ENCODE assay signal across 12 mouse cellular contexts in the genomic region with DNA sequence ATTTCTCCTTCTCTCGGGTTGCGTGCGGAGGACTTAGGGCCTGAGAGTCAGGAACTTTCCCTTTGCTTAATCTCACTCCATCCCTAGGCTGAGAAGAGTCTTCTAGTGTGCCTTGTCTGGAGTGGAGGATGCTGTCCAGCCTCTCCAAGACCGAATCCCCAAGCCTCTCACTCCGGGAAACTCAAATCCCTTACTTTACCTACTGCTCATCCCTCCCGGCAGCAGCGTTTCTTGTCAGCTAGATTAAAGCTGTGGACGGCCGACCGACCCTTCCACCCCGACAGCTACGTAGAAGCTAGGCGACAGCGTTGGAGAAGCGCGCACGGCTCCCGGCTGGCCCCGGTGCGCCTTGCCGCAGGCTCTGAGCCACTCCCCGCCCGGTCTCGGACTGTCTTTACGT. TPM values are rescaled to one million over a fixed set of nuclear protein-coding genes. Genes with fewer than 3 reads are reported as not detected.
DNase-seq lines count a peak whose midpoint lies in the region; ATAC-seq and TF ChIP-seq lines count a peak whose summit lies in the region.
"Had no signal": no experiment of that assay in that cellular context is flagged by ENCODE, and none has a peak within 500 bp of the region (broad histone marks: within the 10 kb centered on the region; RNA-seq: fewer than 3 reads in every experiment).

No protein-coding gene starts in this region.

- in situ Hi-C loops in ES-E14 (cut with MboI; ENCODE audit: low sequenced_read_pairs in 2 of 2, unreplicated experiment in 2 of 2) = loop anchor here (5.0 to 10.0 kb wide), 2 partner anchors 57 to 195 kb away; no protein-coding TSS in a partner anchor

- peaks cover 95% of the 10 kb centered on the region for H3K27me3 ChIP-seq in heart, embryonic 10.5 days (ENCODE audit: insufficient read depth, poor library complexity, severe bottlenecking)
- H3K27me3 ChIP-seq in heart, embryonic 11.5 days (ENCODE audit: control insufficient read depth, insufficient read depth, low read length) = peaks cover 90% of the 10 kb centered on the region
- H3K27me3 ChIP-seq in hindbrain, embryonic 10.5 days (ENCODE audit: insufficient read depth, poor library complexity, severe bottlenecking) = peaks cover 96% of the 10 kb centered on the region
- peaks cover 91% of the 10 kb centered on the region for H3K27me3 ChIP-seq in midbrain, embryonic 13.5 days

- H3K9ac ChIP-seq in heart, embryonic 11.5 days (ENCODE audit: low read depth, low read length) = no peak overlapping the region
- no peak overlapping the region for H3K9ac ChIP-seq in ES-E14 (ENCODE audit: insufficient read depth, low read depth, low read length, poor library complexity, severe bottlenecking)
- H3K9ac ChIP-seq in midbrain, embryonic 13.5 days (replicated peaks) = no peak overlapping the region

- no peak overlapping the region for H3K4me2 ChIP-seq in heart, embryonic 11.5 days
- peak overlapping the region; percentile 45 for H3K4me2 ChIP-seq in midbrain, embryonic 13.5 days (replicated peaks)

- H3K4me1 ChIP-seq in heart, embryonic 10.5 days = peaks cover 16% of the 10 kb centered on the region
- no peaks in the 10 kb centered on the region for H3K4me1 ChIP-seq in heart, embryonic 11.5 days (ENCODE audit: control insufficient read depth, insufficient read depth, low read length)
- H3K4me1 ChIP-seq in ES-E14 (ENCODE audit: control insufficient read depth in 2 of 2, insufficient read depth in 2 of 2, low read length in 2 of 2, poor library complexity in 1 of 2) = no peaks in the 10 kb centered on the region
- H3K4me1 ChIP-seq in hindbrain, embryonic 10.5 days (replicated peaks) = peaks cover 51% of the 10 kb centered on the region
- peaks cover 22% of the 10 kb centered on the region for H3K4me1 ChIP-seq in midbrain, embryonic 13.5 days (replicated peaks)

- no peak overlapping the region for H3K27ac ChIP-seq in heart, embryonic 10.5 days
- no peak overlapping the region for H3K27ac ChIP-seq in heart, embryonic 11.5 days (ENCODE audit: low read depth, low read length)
- H3K27ac ChIP-seq in ES-E14 (ENCODE audit: insufficient read depth, low read depth, low read length, poor library complexity, severe bottlenecking) = no peak overlapping the region
- peak overlapping the region; percentile 85 for H3K27ac ChIP-seq in hindbrain, embryonic 10.5 days
- H3K27ac ChIP-seq in midbrain, embryonic 13.5 days = no peak overlapping the region
- H3K27ac ChIP-seq: left cerebral cortex, adult 2 months had no signal

- under 1% methylated on average over 25 of the region's 25 CpGs for WGBS in heart, embryonic 10.5 days
- WGBS in heart, embryonic 11.5 days (ENCODE audit: insufficient replicate concordance) = 1% methylated on average over 25 of the region's 25 CpGs
- under 1% methylated on average over 25 of the region's 25 CpGs for WGBS in hindbrain, embryonic 10.5 days
- WGBS in midbrain, embryonic 13.5 days = under 1% methylated on average over 25 of the region's 25 CpGs

- no peak for DNase-seq in heart, embryonic 10.5 days (ENCODE audit: low spot score)
- DNase-seq in ES-E14 (ENCODE audit: low read depth, low spot score) = no peak
- DNase-seq in hindbrain, embryonic 10.5 days (ENCODE audit: low spot score) = peak; percentile 47
- DNase-seq in retina, embryonic 14.5 days (ENCODE audit: low spot score) = no peak
- DNase-seq in left cerebral cortex, postnatal 14 days (ENCODE audit: low spot score in 2 of 2) = no peak
- no peak for DNase-seq in urinary bladder, postnatal 4 days (ENCODE audit: low spot score in 2 of 2)
- DNase-seq: cerebellum, adult 11-12 months; right cerebral cortex, adult 18-20 months; thymus, adult 18-20 months had no signal

- no peak for ATAC-seq in heart, embryonic 11.5 days (replicated peaks; ENCODE audit: insufficient number of reproducible peaks, low FRiP score, low TSS enrichment)
- no peak for ATAC-seq in midbrain, embryonic 13.5 days

- H3K36me3 ChIP-seq in heart, embryonic 10.5 days = no peaks in the 10 kb centered on the region
- H3K36me3 ChIP-seq in heart, embryonic 11.5 days (ENCODE audit: control insufficient read depth, insufficient read depth, low read length) = no peaks in the 10 kb centered on the region
- H3K36me3 ChIP-seq in ES-E14 (ENCODE audit: control insufficient read depth, insufficient read depth, low read length, poor library complexity, severe bottlenecking) = no peaks in the 10 kb centered on the region
- H3K36me3 ChIP-seq in hindbrain, embryonic 10.5 days = no peaks in the 10 kb centered on the region
- H3K36me3 ChIP-seq in midbrain, embryonic 13.5 days = no peaks in the 10 kb centered on the region

- intact Hi-C loops in left cerebral cortex, postnatal 14 days (cut with DNase I) = loop anchor here (10.0 kb wide), 2 partner anchors 195 to 325 kb away; no protein-coding TSS in a partner anchor

- peak overlapping the region; percentile 45; the same call in 1 of the 2 replicates for H3K4me3 ChIP-seq in heart, embryonic 10.5 days
- no peak overlapping the region for H3K4me3 ChIP-seq in heart, embryonic 11.5 days (ENCODE audit: low read depth, low read length)
- peak overlapping the region; percentile 21 to 65; a peak in 2 of 4 replicates for H3K4me3 ChIP-seq in ES-E14 (ENCODE audit: insufficient read depth in 1 of 2, low read depth in 1 of 2, low read length in 2 of 2, poor library complexity in 1 of 2, severe bottlenecking in 1 of 2)
- peak overlapping the region; percentile 55 for H3K4me3 ChIP-seq in hindbrain, embryonic 10.5 days
- peak overlapping the region; percentile 29 for H3K4me3 ChIP-seq in midbrain, embryonic 13.5 days (replicated peaks)
- H3K4me3 ChIP-seq: left cerebral cortex, adult 2 months had no signal

- no peaks in the 10 kb centered on the region for H3K9me3 ChIP-seq in heart, embryonic 10.5 days
- no peaks in the 10 kb centered on the region for H3K9me3 ChIP-seq in heart, embryonic 11.5 days (replicated peaks; ENCODE audit: control insufficient read depth, low read length)
- H3K9me3 ChIP-seq in ES-E14 (ENCODE audit: control insufficient read depth, insufficient read depth, low read depth, low read length) = no peaks in the 10 kb centered on the region
- H3K9me3 ChIP-seq in hindbrain, embryonic 10.5 days = no peaks in the 10 kb centered on the region
- H3K9me3 ChIP-seq in midbrain, embryonic 13.5 days = no peaks in the 10 kb centered on the region

TF ChIP-seq in ES-E14, 5 proteins besides CTCF, POLR2A, EP300 and RAD21:
- no peak for TF ChIP-seq HCFC1 (IDR thresholded peaks at IDR 0.05; ENCODE audit: borderline replicate concordance, insufficient read depth, low read length)
- no peak for TF ChIP-seq CHD2 (IDR thresholded peaks at IDR 0.05; ENCODE audit: low read depth, low read length)
- no peak for TF ChIP-seq ZC3H11A (IDR thresholded peaks at IDR 0.05; ENCODE audit: borderline replicate concordance, low read depth, low read length)
- TF ChIP-seq ZNF384 (IDR thresholded peaks at IDR 0.05; ENCODE audit: low read depth, low read length) = no peak
- TF ChIP-seq MAFK (IDR thresholded peaks at IDR 0.05; ENCODE audit: insufficient read depth, low read depth, low read length) = no peak
TF ChIP-seq in ES-E14: peak in this region for 0.

RNA-seq across cellular contexts. Expression of gene Wnt3a, which starts 0.8 kb away (rescaled TPM):
- 0.08 TPM in 1 of 2 replicates, not detected in the other for polyA plus RNA-seq in heart, embryonic 10.5 days (2016; fragmentation: Nextera tagmentation; extraction: Ambion mirVana)
- polyA plus RNA-seq in heart, embryonic 11.5 days (2014; fragmentation: Nextera tagmentation; extraction: Ambion mirVana) = not detected in 2 replicates
- 0.85 and 1.8 TPM in 2 replicates for total RNA-seq in ES-E14 (2012; rRNA removed)
- polyA plus RNA-seq in hindbrain, embryonic 10.5 days (2016; fragmentation: Nextera tagmentation; extraction: Ambion mirVana) = 14.2 and 18.2 TPM in 2 replicates
- polyA plus RNA-seq in midbrain, embryonic 13.5 days (2015; fragmentation: Nextera tagmentation; extraction: Ambion mirVana) = 0.68 and 3.0 TPM in 2 replicates
- not detected for total RNA-seq in left cerebral cortex, postnatal 14 days (2021)
- total RNA-seq: left cerebral cortex, adult 2 months had no signal

RNA-seq across cellular contexts. Expression of gene Wnt9a, which starts 17.0 kb away (rescaled TPM):
- 3.8 and 4.1 TPM in 2 replicates for polyA plus RNA-seq in heart, embryonic 10.5 days (2016; fragmentation: Nextera tagmentation; extraction: Ambion mirVana)
- 1.3 and 1.6 TPM in 2 replicates for polyA plus RNA-seq in heart, embryonic 11.5 days (2014; fragmentation: Nextera tagmentation; extraction: Ambion mirVana)
- 3.0 and 5.8 TPM in 2 replicates for total RNA-seq in ES-E14 (2012; rRNA removed)
- 9.8 and 10.7 TPM in 2 replicates for polyA plus RNA-seq in hindbrain, embryonic 10.5 days (2016; fragmentation: Nextera tagmentation; extraction: Ambion mirVana)
- polyA plus RNA-seq in midbrain, embryonic 13.5 days (2015; fragmentation: Nextera tagmentation; extraction: Ambion mirVana) = 2.9 and 6.0 TPM in 2 replicates
- total RNA-seq in left cerebral cortex, postnatal 14 days (2021) = 10 to 100 TPM; 17.1 to 19.9 TPM
